Mouse (Mus musculus): ENCODE data around the gene Hoxa10.

Gene Hoxa10

GRCm38 (mm10) chr6:52262463-52263320 is 22.0 kb upstream of the Hoxa10 start:
- DNase-seq (ENCODE audit: inconsistent ontology term), result no peak

GRCm38 (mm10) chr6:52261751-52262462 is 21.3 kb upstream of the Hoxa10 start:
- DNase-seq (ENCODE audit: inconsistent ontology term), result no peak

DNA sequence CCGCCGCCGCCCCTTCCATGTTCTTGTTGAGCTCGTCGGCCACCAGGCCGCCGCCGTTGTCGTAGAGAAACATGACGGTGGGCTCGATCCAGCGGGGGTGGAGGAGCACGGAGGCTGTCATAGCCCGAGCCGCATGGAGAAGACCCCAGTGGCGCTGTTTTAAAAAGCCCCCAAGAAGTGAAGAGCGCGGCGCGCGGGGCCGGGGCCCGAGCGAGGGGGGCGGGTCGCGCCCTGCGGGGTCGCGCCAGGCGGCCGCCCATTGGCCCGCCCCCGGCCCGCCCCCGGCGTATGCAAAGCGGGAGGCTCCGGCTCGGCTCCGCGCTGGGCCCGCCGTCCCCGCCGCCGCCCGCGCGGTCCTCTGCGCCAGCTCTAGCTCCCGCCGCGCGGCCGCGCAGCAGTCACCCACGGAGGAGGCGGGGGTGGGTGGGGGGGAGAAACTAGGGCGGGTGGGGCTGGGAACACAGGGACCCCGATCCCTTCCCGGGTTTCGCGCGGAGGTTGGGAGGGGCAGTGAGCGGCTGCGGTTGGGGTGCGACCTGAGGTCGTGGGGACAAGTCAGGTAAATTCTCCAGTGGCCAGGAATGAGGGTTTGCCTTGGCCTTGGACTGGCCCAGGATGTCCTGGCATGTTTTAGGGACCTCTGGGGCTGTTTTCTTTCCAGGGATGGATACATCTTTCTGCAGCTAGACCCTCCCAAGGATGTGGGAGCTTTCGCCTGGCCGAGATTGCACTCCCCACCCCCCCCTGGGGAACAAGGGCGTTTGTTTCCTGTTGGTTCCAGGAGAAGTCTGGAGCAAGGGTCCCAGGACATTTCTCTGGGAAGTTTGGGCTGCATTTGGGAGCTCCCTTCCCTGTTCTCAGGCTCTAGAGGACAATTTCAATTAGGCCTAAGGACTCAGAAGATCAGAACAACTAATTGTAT is 20.3 kb upstream of the Hoxa10 start, which contains the start of gene Hoxa13:
TSS of gene Hoxa13 (minus strand) at position 227 of the 922 bp plus-strand sequence.
- DNase-seq (ENCODE audit: inconsistent ontology term), result no peak

- no peak for DNase-seq (ENCODE audit: inconsistent ontology term)
These were observed 19.2 kb upstream of the Hoxa10 start for GRCm38 (mm10) chr6:52259811-52260261.

DNA sequence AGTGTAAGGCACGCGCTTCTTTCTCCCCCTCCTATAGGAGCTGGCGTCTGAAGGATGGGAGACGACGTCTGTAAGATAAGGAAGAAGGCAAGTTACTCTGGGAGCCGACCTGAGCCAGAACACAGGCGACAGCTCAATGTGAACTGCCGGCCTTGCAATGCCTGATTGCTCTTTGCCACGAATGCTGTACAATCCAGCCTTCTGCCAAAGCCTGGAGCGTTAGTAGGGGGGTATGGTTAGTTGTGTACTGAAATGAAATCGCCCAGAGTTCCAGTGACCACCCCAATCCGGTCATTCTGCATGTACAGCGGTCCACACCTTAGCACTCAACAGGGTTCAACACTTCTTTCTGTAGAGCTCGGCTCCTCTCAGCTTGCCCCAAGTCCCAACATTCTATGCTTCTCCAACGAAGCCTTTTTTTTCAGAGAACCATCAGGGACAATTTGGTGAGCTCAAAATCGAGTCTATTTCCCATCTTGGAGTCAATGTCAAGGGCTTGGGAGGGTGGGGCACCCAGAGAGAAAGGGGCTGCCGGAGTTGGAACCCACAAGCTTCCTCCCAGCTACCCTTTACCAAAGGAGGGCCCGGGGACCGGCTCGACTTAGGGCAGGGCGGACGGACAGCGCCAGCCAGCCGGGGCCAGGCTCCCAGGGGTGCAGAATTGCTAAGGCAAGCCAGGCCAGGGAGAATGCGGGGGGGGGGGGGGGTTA is 18.6 kb upstream of the Hoxa10 start:
- no peak for DNase-seq (ENCODE audit: inconsistent ontology term)

DNA sequence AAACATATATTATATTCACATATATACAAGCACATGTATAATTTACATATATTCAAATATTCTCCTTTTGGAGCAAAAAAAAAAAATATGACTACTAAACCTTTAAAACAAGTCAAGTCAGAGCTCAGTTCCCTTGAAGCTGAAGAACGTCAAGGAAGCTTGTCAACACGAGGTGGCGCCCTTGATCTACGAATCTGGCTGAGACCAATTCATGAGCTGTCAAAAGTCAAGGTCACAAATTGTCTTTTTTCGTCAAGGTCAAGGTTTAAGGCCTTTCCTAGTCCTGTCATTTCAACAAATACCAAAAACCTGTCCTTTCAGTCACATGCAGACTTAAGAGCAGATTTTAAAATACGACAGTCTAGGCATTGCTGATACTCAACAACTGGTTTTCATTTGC is 16.3 kb upstream of the Hoxa10 start:
- DNase-seq (ENCODE audit: inconsistent ontology term), result no peak

GRCm38 (mm10) chr6:52253511-52254500 is 13.2 kb upstream of the Hoxa10 start:
- DNase-seq (ENCODE audit: inconsistent ontology term), result no peak

DNA sequence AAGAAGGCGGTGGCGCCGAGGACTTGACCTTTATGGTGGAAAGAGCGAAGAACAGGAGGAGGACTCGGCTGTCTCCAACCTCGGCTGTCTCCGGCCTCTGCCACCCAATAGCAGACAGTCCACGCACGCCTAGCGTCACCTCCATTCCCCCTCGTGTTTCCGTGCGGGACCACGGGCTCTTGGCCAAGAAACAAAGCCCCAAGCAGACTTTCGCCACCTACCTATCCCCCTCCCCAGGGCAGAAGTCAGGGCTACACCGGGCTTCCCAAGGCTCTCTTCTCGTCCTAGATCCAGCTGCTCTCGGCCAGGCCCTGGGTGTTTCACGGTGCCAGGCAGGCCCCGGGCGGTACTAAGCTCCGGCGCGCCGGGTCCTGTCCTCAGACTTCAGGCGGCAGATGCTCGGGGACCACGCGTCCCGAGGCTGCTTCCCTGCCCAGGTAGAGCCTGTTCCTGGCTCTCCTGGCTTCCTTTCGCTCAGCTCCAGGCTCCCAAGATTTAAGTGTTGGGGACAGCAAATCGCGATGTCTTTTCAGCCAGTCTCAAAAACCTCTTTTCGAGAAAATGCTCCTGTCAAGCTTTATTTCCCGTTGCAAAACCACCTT is 12.2 kb upstream of the Hoxa10 start:
- DNase-seq (ENCODE audit: inconsistent ontology term), result no peak

DNA sequence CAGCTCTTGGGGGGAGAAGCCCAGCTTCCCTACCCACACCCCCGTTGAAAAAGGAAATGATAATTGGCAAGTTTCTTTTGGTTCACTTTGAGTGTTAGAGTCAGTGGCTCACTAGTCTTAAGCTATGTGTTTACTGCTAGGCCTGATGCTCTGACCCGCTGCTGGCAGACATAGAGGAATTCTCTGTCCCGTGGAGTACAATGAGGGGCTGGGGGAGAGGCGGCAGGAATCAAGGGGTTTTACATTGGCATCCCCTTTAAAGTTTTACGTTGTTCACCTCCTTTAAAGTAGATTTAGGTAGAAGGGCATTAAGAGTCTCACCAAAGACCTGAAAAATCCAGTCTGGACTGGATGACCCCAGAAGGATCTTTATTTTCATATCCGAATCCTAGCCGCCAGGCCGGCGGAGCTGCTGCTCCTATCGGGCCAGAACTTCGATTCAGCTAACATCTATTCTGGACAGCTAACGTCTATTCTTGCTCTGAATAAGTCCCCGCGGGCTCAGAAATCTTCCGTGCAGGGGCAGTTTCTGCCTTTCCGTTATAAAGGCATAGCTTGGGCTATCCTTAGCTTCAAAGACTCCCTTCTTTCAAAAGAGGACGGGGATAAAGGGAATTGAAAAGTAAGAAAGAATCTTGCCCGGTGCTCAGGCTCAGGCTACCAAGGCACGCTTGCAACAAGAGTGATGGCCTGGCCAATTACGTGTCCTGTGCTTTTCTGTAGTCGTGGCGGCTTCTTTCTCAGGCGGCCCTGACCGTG is 11.5 kb upstream of the Hoxa10 start:
- no peak for DNase-seq (ENCODE audit: inconsistent ontology term)

DNA sequence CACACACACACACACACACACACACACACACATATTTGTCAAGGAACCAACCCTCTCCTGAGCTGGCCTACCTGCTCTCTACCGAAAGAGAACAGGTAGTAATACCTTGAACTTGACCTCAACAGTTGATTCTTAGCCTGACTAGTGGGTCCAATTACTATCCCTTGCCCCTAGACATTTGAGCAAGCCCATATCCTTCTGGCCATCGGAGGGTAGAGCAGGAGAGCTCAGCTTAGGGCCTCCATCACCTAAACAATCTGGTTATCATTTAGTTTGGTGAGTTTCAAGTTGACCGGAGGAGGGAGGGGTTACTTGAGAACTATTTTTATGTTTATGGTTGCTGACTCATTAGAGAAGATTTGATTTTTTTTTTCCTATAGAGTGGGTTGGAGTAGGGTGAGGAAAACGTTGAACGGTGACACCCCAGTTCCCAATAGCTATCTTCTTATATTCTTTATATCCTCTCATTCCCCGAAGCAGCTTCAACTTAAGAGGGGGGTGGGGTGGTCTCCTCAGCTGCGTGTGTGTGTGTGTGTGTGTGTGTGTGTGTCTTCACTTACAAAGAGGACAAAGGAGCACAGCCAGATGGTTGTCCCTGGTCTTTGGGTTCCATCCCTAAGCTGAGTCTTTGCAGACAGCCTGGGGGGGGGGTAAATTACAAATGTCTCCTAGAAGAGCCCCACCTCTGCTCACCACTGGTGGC is 10.7 kb upstream of the Hoxa10 start:
- DNase-seq (ENCODE audit: inconsistent ontology term), result no peak

DNA sequence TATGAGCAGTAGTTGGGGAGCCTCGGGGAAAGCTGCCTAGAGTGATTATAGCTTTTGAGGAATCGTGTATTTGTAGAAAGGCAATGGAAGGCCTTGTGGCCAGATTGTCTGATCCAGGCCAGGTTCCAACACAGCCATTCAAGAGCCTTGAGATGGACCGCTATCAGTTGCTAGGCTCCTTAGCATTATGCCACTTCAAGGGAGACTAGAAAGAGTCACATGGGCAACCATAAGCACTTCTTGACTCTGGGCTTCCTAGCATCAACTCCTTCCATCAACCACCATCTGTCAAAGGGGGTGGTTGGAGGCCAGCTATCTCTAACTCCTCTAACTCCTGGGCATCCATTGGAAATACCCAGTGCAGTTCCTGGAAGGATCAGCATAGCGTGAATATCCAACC is 9.2 kb upstream of the Hoxa10 start:
- no peak for DNase-seq (ENCODE audit: inconsistent ontology term)

GRCm38 (mm10) chr6:52249415-52249738 is 8.7 kb upstream of the Hoxa10 start:
- DNase-seq (ENCODE audit: inconsistent ontology term), result no peak

DNA sequence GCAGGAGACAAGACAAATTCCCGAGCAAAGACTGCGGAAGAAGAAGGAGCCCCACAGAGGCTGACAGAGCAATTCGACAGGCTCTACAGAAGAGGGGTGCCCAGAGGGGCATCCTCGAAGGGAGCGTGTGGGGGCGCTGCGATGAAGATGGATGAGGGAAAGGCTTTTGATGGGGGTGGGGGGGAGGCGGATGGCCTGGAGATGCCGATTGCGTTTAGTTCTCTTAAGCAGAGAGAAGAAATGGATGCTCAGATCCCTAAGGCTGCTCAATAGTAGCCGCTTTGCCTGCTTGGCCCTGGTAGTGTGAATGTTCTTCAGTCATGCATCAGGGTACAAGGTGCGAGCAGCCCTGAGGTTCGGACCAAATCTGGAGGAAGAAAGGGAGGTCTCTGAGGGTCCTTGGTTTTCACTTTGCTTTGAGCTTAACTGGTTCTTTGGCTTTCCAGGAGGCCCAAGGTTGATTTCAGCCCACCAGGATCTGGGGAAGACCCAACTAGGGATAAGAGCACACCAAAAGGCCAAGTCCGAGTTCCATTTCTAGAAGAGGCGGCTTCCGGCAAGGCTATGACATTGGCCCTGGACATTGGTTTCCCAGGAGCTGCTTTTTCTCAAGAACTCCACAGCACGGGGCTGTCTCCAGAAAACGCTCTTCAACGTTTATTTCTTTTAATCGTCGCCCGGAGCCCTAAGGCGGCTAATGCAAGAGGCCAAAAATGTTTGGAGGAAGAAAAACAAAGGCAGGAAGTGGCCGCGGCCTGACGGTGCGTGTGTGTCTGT is 8.2 kb upstream of the Hoxa10 start:
- no peak for DNase-seq (ENCODE audit: inconsistent ontology term)

GRCm38 (mm10) chr6:52247766-52248637 is 7.3 kb upstream of the Hoxa10 start:
- DNase-seq (ENCODE audit: inconsistent ontology term), result no peak

DNA sequence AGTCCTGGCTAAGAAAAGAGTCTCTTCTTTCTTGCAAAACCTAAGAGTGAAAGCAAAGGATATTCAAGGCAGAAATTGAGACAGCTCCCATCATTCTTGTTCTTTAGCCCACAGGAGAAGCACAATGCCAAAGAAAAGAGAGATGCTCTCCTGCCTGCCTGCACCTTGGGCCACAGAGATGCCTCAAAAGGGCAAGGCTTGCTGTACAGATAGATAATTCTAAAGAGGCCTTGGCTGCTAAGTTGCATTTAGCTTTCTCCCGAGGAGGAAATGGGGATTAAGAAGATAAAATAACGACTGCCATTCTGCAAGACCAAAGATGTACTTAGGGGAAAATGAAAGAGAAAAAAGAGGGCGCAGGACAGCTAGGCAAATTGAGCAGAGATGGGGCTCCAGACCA is 6.3 kb upstream of the Hoxa10 start:
- no peak for DNase-seq (ENCODE audit: inconsistent ontology term)

GRCm38 (mm10) chr6:52246403-52246803 is 5.7 kb upstream of the Hoxa10 start:
- no peak for DNase-seq (ENCODE audit: inconsistent ontology term)

DNA sequence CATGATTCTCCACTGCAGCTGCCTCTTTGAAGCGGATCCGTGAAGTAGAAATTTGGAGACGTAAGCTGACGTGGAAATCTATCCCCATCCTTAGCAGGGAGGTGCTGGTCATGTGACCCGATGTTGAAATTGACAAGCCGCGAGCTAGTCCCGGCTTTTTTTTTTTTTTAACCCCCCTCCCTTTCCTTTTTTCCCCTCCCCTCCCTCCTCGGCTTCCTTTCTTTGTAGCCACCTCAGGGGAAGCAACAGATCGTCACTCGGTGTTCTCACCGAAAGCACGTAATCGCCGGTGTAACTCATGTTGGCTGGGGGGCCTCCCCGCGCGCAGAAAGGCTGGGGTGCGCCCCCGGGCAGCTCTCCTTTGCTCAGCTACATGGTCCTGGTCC is 5.1 kb upstream of the Hoxa10 start, which contains the start of gene Hoxa11:
TSS of gene Hoxa11 (minus strand) at position 54 of the 386 bp plus-strand sequence.
- DNase-seq (ENCODE audit: inconsistent ontology term), result no peak

Data from Muller cell, postnatal 12 days (primary cell).